In the genomic region with DNA sequence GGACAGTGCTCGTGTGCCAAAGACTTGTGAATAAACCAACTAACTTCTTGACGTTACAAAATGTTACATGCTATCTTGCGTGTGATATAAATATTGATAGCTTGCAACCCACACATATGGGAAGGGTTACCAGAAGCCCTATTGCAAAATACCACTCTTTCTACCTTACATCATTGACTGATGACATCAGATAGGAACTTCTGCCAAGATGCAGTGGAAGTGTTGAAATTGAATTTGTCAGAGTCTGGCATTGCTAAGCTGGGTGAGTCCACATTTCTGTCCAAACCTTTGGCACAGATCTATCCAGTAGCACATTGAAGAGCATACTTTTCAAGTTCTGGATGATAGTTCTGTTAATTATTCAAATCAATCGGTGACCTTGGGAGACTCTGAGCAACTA, we compare ENCODE assay signal across 15 mouse cellular contexts. TPM values are rescaled to one million over a fixed set of nuclear protein-coding genes. Genes with fewer than 3 reads are reported as not detected.
DNase-seq lines count a peak whose midpoint lies in the region; ATAC-seq and TF ChIP-seq lines count a peak whose summit lies in the region.
"Had no signal": no experiment of that assay in that cellular context is flagged by ENCODE, and none has a peak within 500 bp of the region (broad histone marks: within the 10 kb centered on the region; RNA-seq: fewer than 3 reads in every experiment).

No protein-coding gene starts in this region.

- DNase-seq in liver, postnatal 0 days = no peak
- no peak for DNase-seq in liver
- DNase-seq in adrenal gland, adult 8-10 months = peak; percentile 12
- peak; percentile 33 to 35 for DNase-seq in heart, postnatal 10 days
- DNase-seq in stomach, postnatal 0 days (ENCODE audit: low spot score) = no peak
- DNase-seq in urinary bladder, postnatal 4 days (ENCODE audit: low spot score in 2 of 2) = no peak
- DNase-seq: cerebellum, adult 11-12 months; right cerebral cortex, postnatal 25 days had no signal

- peak; percentile 68 for TF ChIP-seq EP300 in liver, postnatal 0 days (IDR thresholded peaks at IDR 0.05; ENCODE audit: low read depth)
- TF ChIP-seq EP300 in stomach, postnatal 0 days (optimal IDR thresholded peaks at IDR 0.05) = peak; percentile 25

- TF ChIP-seq CTCF in liver, postnatal 0 days (IDR thresholded peaks at IDR 0.05; ENCODE audit: low read depth) = no peak
- TF ChIP-seq CTCF in stomach, postnatal 0 days (IDR thresholded peaks at IDR 0.05; ENCODE audit: low read depth) = no peak

- no peaks in the 10 kb centered on the region for H3K9me3 ChIP-seq in liver, postnatal 0 days (ENCODE audit: low read length)
- no peaks in the 10 kb centered on the region for H3K9me3 ChIP-seq in stomach, postnatal 0 days (ENCODE audit: control insufficient read depth, low read length)
- no peaks in the 10 kb centered on the region for H3K9me3 ChIP-seq in intestine, embryonic 16.5 days (ENCODE audit: control insufficient read depth, low read length)
- H3K9me3 ChIP-seq: G1E; stomach, embryonic 15.5 days had no signal

- no peaks in the 10 kb centered on the region for H3K27me3 ChIP-seq in liver, postnatal 0 days (ENCODE audit: insufficient read depth, low read length)
- H3K27me3 ChIP-seq in stomach, postnatal 0 days (ENCODE audit: control insufficient read depth, insufficient read depth, low read length) = no peaks in the 10 kb centered on the region
- H3K27me3 ChIP-seq in intestine, embryonic 16.5 days (replicated peaks; ENCODE audit: control insufficient read depth, insufficient read depth, low read length) = no peaks in the 10 kb centered on the region
- H3K27me3 ChIP-seq: stomach, embryonic 15.5 days had no signal

- WGBS in liver, postnatal 0 days (ENCODE audit: insufficient replicate concordance) = 61% methylated on average over 4 of the region's 4 CpGs
- WGBS in stomach, postnatal 0 days = 64% methylated on average over 4 of the region's 4 CpGs
- 79% methylated on average over 4 of the region's 4 CpGs for WGBS in intestine, embryonic 16.5 days

- no peak overlapping the region for H3K9ac ChIP-seq in liver, postnatal 0 days (replicated peaks)
- no peak overlapping the region for H3K9ac ChIP-seq in stomach, postnatal 0 days (ENCODE audit: low read length)
- no peak overlapping the region for H3K9ac ChIP-seq in intestine, embryonic 16.5 days (ENCODE audit: low read depth, low read length)
- H3K9ac ChIP-seq: stomach, embryonic 15.5 days had no signal

- H3K27ac ChIP-seq in liver, postnatal 0 days (ENCODE audit: low read depth) = 0 out of 2 replicates have a peak overlapping the region, but pooled peaks have one; percentile 4
- no peak overlapping the region for H3K27ac ChIP-seq in stomach, postnatal 0 days (replicated peaks)
- no peak overlapping the region for H3K27ac ChIP-seq in intestine, embryonic 16.5 days (ENCODE audit: low read length)
- H3K27ac ChIP-seq: stomach, embryonic 15.5 days had no signal

- ATAC-seq in liver, postnatal 0 days = peak; percentile 91
- ATAC-seq in stomach, postnatal 0 days (ENCODE audit: low FRiP score, low TSS enrichment) = no peak
- no peak for ATAC-seq in intestine, embryonic 16.5 days
- ATAC-seq: intestine, postnatal 0 days had no signal

- intact Hi-C loops in heart, postnatal 10 days (cut with DNase I) = loop anchor here (2.0 kb wide), 1 partner anchor 272 kb away; no protein-coding TSS in a partner anchor

- H3K36me3 ChIP-seq in liver, postnatal 0 days (replicated peaks; ENCODE audit: insufficient read depth, low read length) = no peaks in the 10 kb centered on the region
- no peaks in the 10 kb centered on the region for H3K36me3 ChIP-seq in stomach, postnatal 0 days (ENCODE audit: control insufficient read depth, insufficient read depth, low read length)
- H3K36me3 ChIP-seq in intestine, embryonic 16.5 days (ENCODE audit: control insufficient read depth, insufficient read depth, low read length) = no peaks in the 10 kb centered on the region
- H3K36me3 ChIP-seq: G1E; stomach, embryonic 15.5 days had no signal

- H3K4me1 ChIP-seq in liver, postnatal 0 days (ENCODE audit: insufficient read depth) = no peaks in the 10 kb centered on the region
- H3K4me1 ChIP-seq in stomach, postnatal 0 days (replicated peaks; ENCODE audit: control insufficient read depth, insufficient read depth) = no peaks in the 10 kb centered on the region
- H3K4me1 ChIP-seq in intestine, embryonic 16.5 days (ENCODE audit: control insufficient read depth, insufficient read depth, low read length) = peaks cover 5% of the 10 kb centered on the region; the same call in 1 of the 2 replicates
- H3K4me1 ChIP-seq: stomach, embryonic 15.5 days had no signal

- H3K4me3 ChIP-seq in liver, postnatal 0 days (ENCODE audit: low read depth, low read length) = no peak overlapping the region
- no peak overlapping the region for H3K4me3 ChIP-seq in stomach, postnatal 0 days (ENCODE audit: low read depth, low read length)
- no peak overlapping the region for H3K4me3 ChIP-seq in intestine, embryonic 16.5 days (ENCODE audit: low read length)
- H3K4me3 ChIP-seq: stomach, embryonic 15.5 days had no signal

- no peak overlapping the region for H3K4me2 ChIP-seq in liver, postnatal 0 days (ENCODE audit: low read depth, low read length)
- H3K4me2 ChIP-seq in stomach, postnatal 0 days (replicated peaks; ENCODE audit: low read depth) = no peak overlapping the region
- no peak overlapping the region for H3K4me2 ChIP-seq in intestine, embryonic 16.5 days (ENCODE audit: low read depth, low read length)
- H3K4me2 ChIP-seq: stomach, embryonic 15.5 days had no signal

RNA-seq across cellular contexts. Expression of a gene that starts 9.4 kb away (rescaled TPM):
- not detected in 2 replicates for polyA plus RNA-seq in liver, postnatal 0 days (2015; fragmentation: Nextera tagmentation; extraction: Ambion mirVana)
- under 1 TPM in 1 of 4 experiments, not detected in 3; 0.23 TPM for total RNA-seq in adrenal gland, adult 8-10 months (2022)
- under 1 TPM; 0.30 to 0.34 TPM for total RNA-seq in heart, postnatal 10 days (2021)
- 0.12 and 0.17 TPM in 2 replicates for polyA plus RNA-seq in stomach, postnatal 0 days (2015; fragmentation: Nextera tagmentation; extraction: Ambion mirVana)
- polyA plus RNA-seq in intestine, embryonic 16.5 days (2015; fragmentation: Nextera tagmentation; extraction: Ambion mirVana) = 0.10 TPM in 1 of 2 replicates, not detected in the other
- polyA plus RNA-seq: G1E; intestine, postnatal 0 days had no signal

RNA-seq across cellular contexts. Expression of a gene that starts 37.8 kb away (rescaled TPM):
- polyA plus RNA-seq in liver, postnatal 0 days (2015; fragmentation: Nextera tagmentation; extraction: Ambion mirVana) = 0.02 and 0.04 TPM in 2 replicates
- under 1 TPM in 2 of 4 experiments, not detected in 2; 0.09 to 0.17 TPM for total RNA-seq in adrenal gland, adult 8-10 months (2022)
- total RNA-seq in heart, postnatal 10 days (2021) = under 1 TPM; 0.05 to 0.17 TPM
- 3.2 and 3.3 TPM in 2 replicates for polyA plus RNA-seq in stomach, postnatal 0 days (2015; fragmentation: Nextera tagmentation; extraction: Ambion mirVana)
- 1.3 and 1.5 TPM in 2 replicates for polyA plus RNA-seq in intestine, embryonic 16.5 days (2015; fragmentation: Nextera tagmentation; extraction: Ambion mirVana)
- total RNA-seq: G1E; gastrocnemius, adult 8-10 months; layer of hippocampus, adult 18-20 months; left cerebral cortex, postnatal 10 days had no signal
- polyA plus RNA-seq: G1E had no signal

Comparison
In these comparisons a context has a peak if more than half of its experiments do, and no peak if none do; other contexts are left out.
1. DNase-seq: peak in adrenal gland, adult 8-10 months (single experiment) and heart, postnatal 10 days (2 of 2); none in liver, postnatal 0 days (single experiment), liver (single experiment), stomach, postnatal 0 days (single experiment) and urinary bladder, postnatal 4 days (0 of 2).